Mouse (Mus musculus): ENCODE results near the gene Fhit.

Gene Fhit

GRCm38 (mm10) chr14:10701707-10702106 lies 460.1 kb downstream of the Fhit start:
- DNase-seq: no peak

DNA sequence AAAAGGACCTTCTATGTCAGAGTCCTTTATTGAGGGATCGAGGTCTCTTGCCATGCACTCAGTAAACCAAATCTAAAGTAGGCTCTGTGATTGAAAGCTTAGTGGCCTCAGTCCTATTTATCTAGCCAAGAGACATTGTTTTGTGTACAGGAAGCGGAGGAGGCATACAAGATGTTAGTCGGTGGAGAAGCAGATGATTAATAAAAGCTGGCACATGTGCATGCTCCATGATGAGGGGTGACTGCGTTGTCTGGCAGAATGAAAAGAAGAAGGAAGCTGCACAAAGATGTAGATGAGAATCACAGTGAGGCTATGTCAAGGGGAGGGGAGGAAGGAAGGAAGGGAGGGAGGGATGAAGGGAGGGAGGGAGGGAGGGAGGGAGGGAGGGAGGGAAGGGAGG lies 481.8 kb downstream of the Fhit start:
- no peak for DNase-seq

GRCm38 (mm10) chr14:10679638-10680037 lies 482.2 kb downstream of the Fhit start:
- no peak for DNase-seq

DNA sequence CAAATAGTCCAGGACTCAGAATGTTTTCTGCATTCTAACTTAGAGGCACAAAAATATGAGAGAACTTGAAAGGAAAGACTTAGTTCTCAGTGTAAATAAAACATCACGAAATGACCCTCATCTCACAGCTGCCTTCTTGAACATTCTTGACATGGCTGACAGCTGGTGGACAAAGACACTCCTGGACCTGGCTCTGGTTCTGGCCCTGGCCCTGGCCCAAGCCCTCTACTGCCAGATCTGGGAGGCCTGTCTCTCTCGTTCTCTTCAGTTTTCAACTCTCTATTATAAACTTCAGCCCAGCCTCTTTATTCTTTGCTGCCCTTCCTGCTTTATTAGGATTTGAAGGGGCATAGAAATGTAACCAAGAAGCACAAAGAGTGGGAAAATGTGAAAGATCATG lies 484.2 kb downstream of the Fhit start:
- DNase-seq: no peak

DNA sequence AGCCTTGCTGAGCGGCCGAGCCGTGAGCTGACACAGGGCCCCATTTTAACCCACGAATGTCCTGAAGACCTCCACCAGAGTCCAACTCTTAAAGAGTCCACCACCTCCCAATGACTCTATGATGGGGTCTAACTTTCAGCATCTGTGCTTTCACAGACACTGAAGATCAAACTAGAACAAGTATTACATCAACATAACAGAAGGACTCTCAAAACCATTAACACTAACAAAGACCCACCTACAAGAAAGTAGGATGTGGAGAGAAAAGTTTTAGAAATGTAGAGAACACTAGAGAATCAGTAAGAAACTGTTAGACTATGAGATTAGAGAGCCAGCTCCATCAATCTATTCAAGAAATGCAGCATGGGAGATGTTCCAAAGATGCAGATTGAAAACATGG lies 501.6 kb downstream of the Fhit start:
- DNase-seq: no peak

DNA sequence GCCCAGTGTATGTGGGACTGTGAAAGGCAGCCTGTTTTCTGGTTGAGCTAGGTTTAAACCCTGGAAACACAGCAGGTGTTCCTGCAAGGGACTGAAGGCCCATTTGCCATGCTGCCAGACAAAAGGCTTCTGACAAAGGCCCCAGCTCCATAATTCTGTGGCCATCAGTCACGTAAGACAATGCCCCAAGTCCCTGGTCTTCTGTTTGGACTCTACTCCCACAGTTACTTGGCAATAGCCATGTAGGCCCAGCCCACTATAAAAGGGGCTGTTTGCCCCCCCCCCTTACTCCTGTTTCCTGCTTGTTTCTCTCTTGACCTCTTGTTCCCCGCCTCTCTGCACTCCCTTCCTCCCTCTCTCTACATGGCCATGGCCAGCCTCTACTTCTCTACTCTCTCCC lies 502.5 kb downstream of the Fhit start:
- no peak for DNase-seq

DNA sequence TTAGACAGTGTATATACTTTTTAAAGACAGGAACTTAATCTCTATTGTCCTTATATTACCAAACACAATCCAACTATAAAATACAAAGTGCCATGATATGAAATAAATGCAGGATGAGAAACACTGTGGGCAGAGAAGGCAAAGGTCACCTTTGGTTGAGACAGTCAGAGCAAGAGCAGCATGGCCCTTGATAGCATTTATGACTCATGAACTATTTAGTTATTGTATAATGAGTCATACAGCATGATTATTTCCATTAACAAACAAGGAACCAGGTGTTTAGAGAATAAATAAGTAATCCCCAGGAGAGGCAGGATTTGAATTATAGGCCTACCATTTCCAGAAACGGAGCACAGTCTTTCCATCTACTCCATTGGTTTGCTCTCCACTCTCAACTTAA lies 503.6 kb downstream of the Fhit start:
- no peak for DNase-seq

DNA sequence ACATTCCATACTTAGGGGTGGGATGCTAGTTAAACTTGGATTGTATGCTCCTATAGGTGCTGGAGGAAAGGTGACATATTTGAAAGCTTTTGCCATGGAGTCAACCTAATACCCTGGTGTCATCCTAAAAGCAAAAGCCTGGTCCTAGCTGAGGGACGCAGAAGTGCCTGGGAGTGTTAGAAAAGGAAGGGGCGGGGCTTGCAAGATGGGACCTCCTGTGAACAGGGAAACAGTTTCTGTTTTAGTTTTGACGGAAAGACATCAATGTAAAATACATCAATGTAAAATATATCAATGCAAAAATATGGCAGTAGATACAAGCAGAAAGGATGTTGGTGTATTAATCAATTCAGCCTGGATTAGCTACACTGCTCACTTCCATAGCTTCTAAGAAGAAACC lies 504.5 kb downstream of the Fhit start:
- no peak for DNase-seq

GRCm38 (mm10) chr14:10655842-10656241 lies 506.0 kb downstream of the Fhit start:
- DNase-seq: no peak

DNA sequence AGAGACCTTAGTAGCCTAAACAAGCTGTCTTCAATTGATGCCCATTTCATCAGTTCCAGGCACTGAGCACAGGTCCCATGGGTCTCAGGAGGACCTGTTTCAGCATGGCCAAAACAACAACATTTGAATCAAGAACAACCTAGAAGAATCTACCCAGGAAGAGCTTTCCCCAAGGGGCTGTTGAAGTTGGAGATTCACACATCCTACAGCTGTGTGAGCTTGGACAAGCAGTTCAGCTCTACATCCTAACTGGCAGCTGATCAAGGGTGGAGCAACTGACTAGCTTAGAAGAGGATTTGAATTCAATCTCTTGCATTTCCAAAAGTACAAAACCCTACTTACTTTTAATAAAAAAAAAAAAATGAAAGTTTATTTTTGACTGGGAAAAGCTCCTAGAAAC lies 514.0 kb downstream of the Fhit start:
- DNase-seq: no peak

DNA sequence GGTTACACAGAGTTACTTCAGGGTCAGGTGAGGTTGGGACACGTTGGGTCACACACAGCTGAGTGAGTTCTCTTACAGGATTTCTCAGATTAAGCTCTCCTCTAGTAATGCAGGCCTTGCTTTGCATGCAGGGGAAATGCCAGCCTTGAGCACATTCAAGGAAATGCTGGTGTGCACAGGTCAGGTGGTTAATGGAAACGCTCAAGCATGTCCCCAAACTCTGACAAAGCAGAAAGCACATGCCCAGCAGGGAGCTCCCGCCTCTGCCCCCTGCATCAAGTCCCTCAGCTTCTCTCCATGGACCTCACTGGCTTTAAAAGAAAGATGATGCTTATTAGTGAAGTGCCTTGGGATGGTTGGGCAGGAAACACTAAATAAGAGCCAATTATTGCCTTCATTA lies 530.1 kb downstream of the Fhit start:
- DNase-seq: no peak

DNA sequence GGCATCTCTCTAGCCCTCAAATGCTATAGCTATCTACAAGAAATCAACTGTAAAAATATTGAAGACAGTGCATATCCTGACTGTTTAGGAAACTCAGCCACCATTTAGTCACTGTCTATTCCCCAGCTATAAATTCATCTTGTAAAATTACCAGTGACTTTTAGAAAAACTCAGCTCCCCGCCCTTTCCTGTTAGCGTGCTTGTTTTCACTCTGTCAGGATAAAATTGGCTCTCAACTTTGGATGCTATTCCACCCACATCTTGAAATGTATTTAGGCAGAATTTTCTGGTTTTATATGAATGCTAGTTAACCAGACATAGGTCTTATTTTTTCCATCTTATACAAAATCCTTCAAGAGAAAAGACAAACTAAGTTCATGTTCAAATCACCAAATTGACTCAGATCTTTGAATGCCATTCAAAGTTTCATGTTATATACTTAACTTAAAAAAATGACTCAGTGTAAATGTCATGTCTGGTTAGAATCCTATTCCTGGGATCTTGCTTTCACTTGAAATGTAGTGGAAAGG lies 530.9 kb downstream of the Fhit start:
- no peak for DNase-seq

GRCm38 (mm10) chr14:10593467-10593866 lies 568.4 kb downstream of the Fhit start:
- DNase-seq: no peak

GRCm38 (mm10) chr14:10568937-10569552 lies 592.8 kb downstream of the Fhit start:
- DNase-seq: no peak

DNA sequence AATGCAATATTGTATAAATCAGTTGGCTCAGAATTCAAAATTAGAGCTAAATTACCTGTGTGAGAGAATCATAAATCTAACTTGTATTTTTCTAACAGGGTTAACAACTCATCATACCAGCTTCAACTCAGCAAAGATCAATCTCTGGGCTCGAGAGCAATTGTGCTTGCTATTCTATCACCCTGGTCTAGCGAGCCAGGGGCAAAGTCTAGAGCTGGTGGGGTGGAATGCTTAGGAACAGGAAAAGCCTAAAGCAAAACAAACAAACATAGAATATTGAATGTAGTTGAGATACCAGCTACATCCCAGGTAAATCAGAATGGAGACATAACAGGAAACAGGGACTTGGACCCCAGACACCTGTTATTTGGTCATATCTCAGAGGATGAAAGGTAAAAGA lies 594.1 kb downstream of the Fhit start:
- DNase-seq: no peak

- DNase-seq: no peak
These were observed 607.1 kb downstream of the Fhit start for GRCm38 (mm10) chr14:10554755-10555154.

- DNase-seq: no peak
These were observed 613.2 kb downstream of the Fhit start for GRCm38 (mm10) chr14:10548632-10549031.

GRCm38 (mm10) chr14:10545916-10546315 lies 615.9 kb downstream of the Fhit start:
- no peak for DNase-seq

GRCm38 (mm10) chr14:10534862-10535261 lies 627.0 kb downstream of the Fhit start:
- no peak for DNase-seq

GRCm38 (mm10) chr14:10531748-10532500 lies 629.9 kb downstream of the Fhit start:
- DNase-seq: no peak

GRCm38 (mm10) chr14:10526800-10527199 lies 635.0 kb downstream of the Fhit start:
- no peak for DNase-seq

DNA sequence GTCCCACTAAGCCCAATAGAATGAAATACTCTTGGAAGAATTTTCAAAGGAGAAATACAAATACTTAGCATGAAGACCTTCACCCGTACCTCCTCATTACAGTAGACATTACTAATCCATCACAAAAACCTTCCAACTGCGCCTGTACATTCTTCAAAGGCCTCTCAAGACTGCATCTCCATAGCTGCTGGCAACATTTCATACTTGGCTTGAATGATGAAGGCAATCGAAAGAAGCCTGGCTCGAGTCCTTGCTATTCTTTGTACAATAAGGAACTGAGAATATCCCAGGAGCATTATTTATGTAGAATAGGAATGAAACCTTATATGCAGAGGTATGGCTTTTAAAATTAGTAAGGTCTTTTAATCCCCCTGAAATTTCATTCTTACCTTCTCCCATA lies 636.0 kb downstream of the Fhit start:
- DNase-seq: no peak

- DNase-seq: no peak
These were observed 647.8 kb downstream of the Fhit start for GRCm38 (mm10) chr14:10514026-10514425.

- DNase-seq: no peak
These were observed 652.6 kb downstream of the Fhit start for GRCm38 (mm10) chr14:10509252-10509651.

GRCm38 (mm10) chr14:10507560-10507959 lies 654.3 kb downstream of the Fhit start:
- no peak for DNase-seq
